Mouse (Mus musculus) lung, adult 2 months (tissue): Measurements from ENCODE around the gene Phf21a.

Source experiments
- CTCF ChIP-seq: fragments of 200-500 bp; IDR thresholded peaks from 2 replicates; pipeline ENCODE4 v1.5.1; 2011; ENCODE audit warnings: mild to moderate bottlenecking, low read length, control low read depth; ENCODE audit not compliant: insufficient read depth
- POLR2A ChIP-seq: fragments of 200-500 bp; IDR thresholded peaks from 2 replicates; pipeline ENCODE4 v1.6.1; 2011; ENCODE audit warnings: low read depth, mild to moderate bottlenecking, control low read depth, low read length, borderline replicate concordance; ENCODE audit errors: extremely low read depth

DNA sequence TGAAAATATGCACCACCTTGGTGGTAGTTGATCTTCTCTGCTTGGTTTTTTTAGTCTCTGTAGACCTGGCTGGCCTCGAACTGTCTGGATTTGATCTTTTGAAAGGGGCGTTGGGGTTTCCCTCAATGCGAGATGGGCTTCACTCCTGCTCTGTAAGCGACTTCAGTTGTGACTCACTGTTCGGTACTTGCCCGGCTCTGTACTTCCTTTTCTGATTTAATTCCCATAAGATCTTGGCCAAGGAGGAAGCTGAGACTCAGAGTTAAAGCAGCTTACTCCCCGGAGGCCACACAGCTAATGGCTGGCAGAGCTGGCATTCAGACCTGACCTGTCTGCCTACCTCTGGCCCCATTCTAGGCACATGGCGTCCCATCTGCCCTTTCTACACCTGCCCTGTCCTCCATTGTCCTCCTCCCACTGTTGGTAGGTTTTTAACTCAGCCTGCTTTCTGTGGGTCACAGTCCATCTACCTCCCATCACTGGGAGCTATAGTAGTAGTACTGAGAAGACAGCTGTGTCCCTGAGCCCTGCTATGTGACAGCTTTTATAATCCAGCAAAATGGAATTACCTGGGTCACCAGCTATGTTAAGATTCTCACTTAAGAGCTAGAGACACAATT, 27.5 kb upstream of the Phf21a start:
- TF ChIP-seq CTCF (no peak), POLR2A (no peak)
